In genomic region chr2:115920336-115920951, GRCm38 (mm10) we compare ENCODE assay signal across 25 mouse cellular contexts.
A peak's percentile ranks its signal among the peaks of the same experiment; 100 is the strongest.
DNase-seq lines count a peak whose midpoint lies in the region; ATAC-seq and TF ChIP-seq lines count a peak whose summit lies in the region.
"Had no signal": no experiment of that assay in that cellular context is flagged by ENCODE, and none has a peak within 500 bp of the region (broad histone marks: within the 10 kb centered on the region; RNA-seq: fewer than 3 reads in every experiment).

No protein-coding gene starts in this region.

- no peak for TF ChIP-seq POLR2A in brain, embryonic 14.5 days (IDR thresholded peaks at IDR 0.05; ENCODE audit: borderline replicate concordance, extremely low read depth, insufficient read depth, insufficient read length, poor library complexity, severe bottlenecking)

- 0 out of 2 replicates have a peak, but pooled peaks cover 12% of the 10 kb centered on the region for H3K36me3 ChIP-seq in hindbrain, embryonic 13.5 days
- H3K36me3 ChIP-seq in midbrain, embryonic 14.5 days (ENCODE audit: control insufficient read depth, insufficient read depth, low read length): 0 out of 2 replicates have a peak, but pooled peaks cover 6% of the 10 kb centered on the region
- H3K36me3 ChIP-seq: G1E; limb, embryonic 12.5 days had no signal

- DNase-seq in heart, adult 11 months: peak; percentile 1
- DNase-seq in heart, postnatal 36 days: no peak
- peak; percentile 77 for DNase-seq in brain, embryonic 14.5 days (ENCODE audit: low read depth)
- DNase-seq in midbrain, embryonic 14.5 days: peak; percentile 69
- no peak for DNase-seq in right cerebral cortex, postnatal 14 days
- DNase-seq in B cell, adult 2 months: no peak
- no peak for DNase-seq in spleen, adult 12 weeks (ENCODE audit: low spot score)
- DNase-seq: adrenal gland, adult 2 months; cerebellum, adult 2 months; cerebellum, postnatal 36 days; embryo, embryonic 11 days; kidney, postnatal 36 days; liver, postnatal 0 days; thymus, adult 2 months; thymus, postnatal 4 days had no signal

- H3K4me3 ChIP-seq in hindbrain, embryonic 13.5 days: no peak overlapping the region
- no peak overlapping the region for H3K4me3 ChIP-seq in midbrain, embryonic 14.5 days (replicated peaks; ENCODE audit: low read depth, low read length)
- H3K4me3 ChIP-seq: embryonic facial prominence, embryonic 13.5 days; limb, embryonic 12.5 days had no signal

- intact Hi-C loops in heart, postnatal 36 days (cut with DNase I): no loop called here

- no peaks in the 10 kb centered on the region for H3K9me3 ChIP-seq in hindbrain, embryonic 13.5 days
- H3K9me3 ChIP-seq in midbrain, embryonic 14.5 days (ENCODE audit: control insufficient read depth, low read length): no peaks in the 10 kb centered on the region
- H3K9me3 ChIP-seq: embryonic facial prominence, embryonic 13.5 days; limb, embryonic 12.5 days had no signal

- no peak for TF ChIP-seq CTCF in brain, embryonic 14.5 days (IDR thresholded peaks at IDR 0.05; ENCODE audit: borderline replicate concordance, extremely low read depth, insufficient read depth, insufficient read length)

- no peak for ATAC-seq in hindbrain, embryonic 13.5 days (ENCODE audit: low FRiP score)
- peak; percentile 59; the same call in 1 of the 2 replicates for ATAC-seq in midbrain, embryonic 14.5 days (ENCODE audit: low FRiP score, low TSS enrichment)
- ATAC-seq: intestine, postnatal 0 days; liver, postnatal 0 days; lung, postnatal 0 days had no signal

- no peaks in the 10 kb centered on the region for H3K27me3 ChIP-seq in hindbrain, embryonic 13.5 days
- H3K27me3 ChIP-seq in midbrain, embryonic 14.5 days (ENCODE audit: control insufficient read depth, insufficient read depth, low read length): no peaks in the 10 kb centered on the region
- H3K27me3 ChIP-seq: CH12.LX; embryonic facial prominence, embryonic 13.5 days; limb, embryonic 12.5 days had no signal

- H3K4me2 ChIP-seq in hindbrain, embryonic 13.5 days: no peak overlapping the region
- H3K4me2 ChIP-seq in midbrain, embryonic 14.5 days (ENCODE audit: low read length): no peak overlapping the region
- H3K4me2 ChIP-seq: embryonic facial prominence, embryonic 13.5 days; heart, embryonic 11.5 days; limb, embryonic 12.5 days; liver, embryonic 11.5 days had no signal

- 28% methylated on average over 5 of the region's 5 CpGs for WGBS in hindbrain, embryonic 13.5 days
- WGBS in midbrain, embryonic 14.5 days: 45% methylated on average over 5 of the region's 5 CpGs

- no peak overlapping the region for H3K9ac ChIP-seq in hindbrain, embryonic 13.5 days
- H3K9ac ChIP-seq in midbrain, embryonic 14.5 days (replicated peaks; ENCODE audit: low read length): no peak overlapping the region
- H3K9ac ChIP-seq: embryonic facial prominence, embryonic 13.5 days; limb, embryonic 12.5 days; liver, postnatal 0 days had no signal

- peak overlapping the region; percentile 78 for H3K27ac ChIP-seq in hindbrain, embryonic 13.5 days
- peak overlapping the region; percentile 42; the same call in 1 of the 2 replicates for H3K27ac ChIP-seq in midbrain, embryonic 14.5 days (replicated peaks; ENCODE audit: low read depth, low read length)
- H3K27ac ChIP-seq: embryonic facial prominence, embryonic 13.5 days; limb, embryonic 12.5 days; stomach, postnatal 0 days had no signal

- peaks cover 65% of the 10 kb centered on the region for H3K4me1 ChIP-seq in hindbrain, embryonic 13.5 days (replicated peaks)
- H3K4me1 ChIP-seq in midbrain, embryonic 14.5 days (ENCODE audit: control insufficient read depth, insufficient read depth, low read length): peaks cover 15% of the 10 kb centered on the region

Comparison
In these comparisons a context has a peak if more than half of its experiments do, and no peak if none do; other contexts are left out.
1. DNase-seq: peak in heart, adult 11 months (single experiment), brain, embryonic 14.5 days (single experiment) and midbrain, embryonic 14.5 days (single experiment); none in heart, postnatal 36 days (0 of 2), right cerebral cortex, postnatal 14 days (single experiment), B cell, adult 2 months (0 of 2) and spleen, adult 12 weeks (single experiment).